Mouse (Mus musculus): ENCODE measurements at regions not wholly inside any gene's neighbourhood (a gene's known extent, or its start where the extent isn't known, plus 50 kb on each side); places are given as distances from the start of the nearest gene placed in this dataset.
"Not testable (repeated sequence)": the region's sequence is repeated elsewhere in the genome, so short reads cannot be mapped to it uniquely, and the experiment has no call there.

DNA sequence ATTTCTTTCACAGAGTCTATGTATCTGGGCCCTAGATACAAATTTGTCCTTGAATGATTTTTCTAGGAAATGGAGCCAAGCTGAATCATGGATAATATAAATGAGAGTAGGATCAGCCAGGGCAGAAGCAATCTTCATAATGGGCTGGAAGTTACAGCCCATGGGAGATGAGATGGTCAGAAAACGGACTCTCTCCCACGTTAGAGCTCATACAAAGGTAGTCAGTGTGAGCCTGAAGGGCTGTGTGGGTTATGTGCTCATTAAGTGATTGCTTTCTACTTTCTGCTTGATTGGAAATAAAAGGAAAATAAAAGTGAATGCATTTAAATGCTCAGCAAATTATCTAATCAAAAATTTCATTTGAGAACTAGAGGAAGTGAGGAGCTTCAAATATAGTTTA is 2017.1 kb upstream of the Pcdh20 start:
- no peak for DNase-seq

DNA sequence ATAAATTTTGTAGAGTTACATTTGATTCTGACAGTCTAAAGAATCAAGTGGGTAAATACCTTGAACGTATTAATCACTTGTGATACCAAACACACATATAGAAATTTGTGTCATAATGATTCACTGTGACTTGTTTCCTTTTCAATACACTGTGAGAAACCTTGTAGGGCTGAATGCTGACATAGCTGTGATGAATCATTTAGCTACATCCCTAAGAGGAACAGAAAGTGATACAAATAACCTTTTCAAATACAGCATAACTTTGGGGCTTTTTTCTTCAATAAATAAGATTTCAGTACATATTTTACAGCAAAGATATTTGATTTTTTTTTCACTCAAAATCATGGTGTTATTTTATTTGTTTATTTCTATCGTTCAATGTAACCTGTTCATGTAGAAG is 1976.8 kb upstream of the Pcdh20 start:
- DNase-seq: no peak

DNA sequence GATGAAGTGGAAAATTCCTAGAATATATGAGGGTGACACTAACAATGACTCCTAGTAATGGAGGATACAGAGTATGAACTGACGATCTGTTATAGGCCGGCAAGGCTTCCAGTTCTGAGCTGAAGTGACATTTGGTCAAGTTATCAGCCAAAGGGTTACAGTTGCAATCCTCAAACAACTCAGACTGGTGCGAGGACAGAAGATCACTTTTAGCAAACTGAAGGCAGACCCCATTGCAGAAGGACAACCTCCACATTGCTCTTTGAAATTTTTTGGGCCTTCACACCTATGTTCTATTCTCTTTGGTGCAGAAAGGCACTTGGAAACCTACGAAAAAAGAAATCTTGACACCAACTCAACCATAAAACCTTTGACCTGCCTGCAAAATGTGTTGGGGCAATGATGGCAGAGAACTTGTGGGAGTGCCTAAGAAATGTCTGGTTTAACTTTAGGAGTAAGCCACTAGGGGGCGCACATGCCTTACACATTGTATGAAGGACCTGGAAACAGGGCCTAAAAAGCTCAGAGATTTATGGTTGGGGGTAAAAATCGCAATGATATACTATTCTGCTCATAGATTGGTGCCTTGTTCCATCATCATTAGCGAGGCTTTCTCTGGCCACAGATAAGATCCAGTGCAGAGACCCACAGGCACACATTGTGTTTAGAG is 1961.8 kb upstream of the Pcdh20 start:
- peak; percentile 86 for DNase-seq

DNA sequence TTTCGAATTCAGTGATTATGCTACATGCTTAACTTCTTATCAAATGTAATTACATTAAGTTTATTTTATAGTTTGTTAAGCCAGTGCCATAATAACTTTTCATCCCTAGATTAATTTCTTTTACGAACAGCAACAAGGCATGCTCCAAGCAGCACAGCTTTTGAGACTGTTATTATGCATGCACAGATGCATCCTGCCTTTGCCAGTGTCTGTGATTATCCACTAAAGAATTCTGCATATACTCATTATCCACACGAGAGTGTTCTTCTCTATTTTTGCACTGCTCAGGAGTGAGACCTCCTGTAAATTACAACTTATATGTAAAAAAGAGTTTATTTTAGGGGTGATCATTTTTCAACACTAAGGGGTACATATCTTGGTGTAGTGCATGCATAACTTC is 1941.5 kb upstream of the Pcdh20 start:
- DNase-seq: no peak

DNA sequence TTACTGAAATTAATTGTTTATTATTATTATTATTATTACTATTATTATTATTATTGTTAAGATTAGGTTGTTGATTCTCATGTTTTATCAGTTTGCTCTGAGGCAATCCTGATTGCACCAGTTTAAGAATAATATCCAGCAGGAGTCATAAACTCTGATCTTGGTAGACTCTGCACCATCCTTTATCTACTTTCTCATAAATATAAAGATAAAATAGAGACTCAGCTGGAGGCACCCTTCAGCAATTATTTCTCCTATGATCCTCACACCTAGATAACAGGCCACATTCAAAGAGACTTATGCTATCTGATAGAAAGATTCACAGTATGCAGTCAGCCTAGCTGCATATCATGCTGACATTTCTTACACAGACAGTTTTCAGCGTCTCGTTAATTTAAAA is 1935.2 kb upstream of the Pcdh20 start:
- no peak for DNase-seq

DNA sequence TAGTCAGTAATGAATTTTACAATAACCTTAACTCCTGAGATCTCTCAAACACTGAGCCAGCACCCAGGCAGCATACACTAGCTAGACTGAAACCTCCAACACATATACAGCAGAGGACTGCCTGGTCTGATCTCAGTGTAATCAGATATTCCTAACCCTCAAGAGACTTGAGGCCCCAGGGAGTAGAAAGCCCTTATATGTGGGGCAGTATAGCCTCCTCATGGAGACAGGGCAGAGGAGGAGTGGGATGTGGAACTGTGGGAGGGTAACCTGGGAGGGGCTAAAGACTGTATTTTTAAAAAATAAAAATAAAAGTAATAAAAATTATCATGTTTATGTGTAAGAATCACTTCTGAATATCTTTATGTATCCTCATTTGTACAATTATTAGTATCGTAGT is 1934.3 kb upstream of the Pcdh20 start:
- DNase-seq: no peak

DNA sequence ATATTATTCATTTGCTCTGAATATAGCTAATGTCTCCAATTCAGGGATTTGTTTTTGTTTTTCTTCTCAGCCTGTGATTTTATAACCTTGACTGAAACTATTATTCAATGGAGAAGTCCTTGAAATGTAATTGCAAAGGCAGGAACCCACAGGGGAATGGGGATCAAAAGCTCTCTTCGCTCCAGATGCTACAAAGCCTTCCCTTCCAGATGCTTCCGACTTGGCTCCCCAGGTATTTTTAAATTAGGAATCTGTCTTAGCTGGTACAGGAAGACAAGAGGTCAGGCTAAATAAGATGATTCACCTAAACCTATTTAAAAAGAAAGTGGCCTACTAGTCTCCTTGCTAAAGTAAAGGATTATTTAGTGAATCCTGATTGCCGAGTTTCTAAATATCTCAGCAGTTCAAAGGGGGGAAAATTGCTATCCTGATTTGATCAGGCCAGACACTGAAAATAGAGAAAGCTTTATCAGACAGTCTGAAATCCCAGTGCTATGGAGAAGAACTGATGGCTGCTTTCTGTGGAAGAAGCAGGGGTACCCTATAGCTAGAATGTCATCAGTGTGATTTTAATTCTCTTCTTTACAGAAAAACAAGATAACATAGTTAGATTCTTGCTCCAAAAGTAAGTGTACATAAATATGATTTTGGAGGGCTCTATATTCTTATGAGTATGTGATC is 1896.2 kb upstream of the Pcdh20 start:
- peak; percentile 28 for DNase-seq

DNA sequence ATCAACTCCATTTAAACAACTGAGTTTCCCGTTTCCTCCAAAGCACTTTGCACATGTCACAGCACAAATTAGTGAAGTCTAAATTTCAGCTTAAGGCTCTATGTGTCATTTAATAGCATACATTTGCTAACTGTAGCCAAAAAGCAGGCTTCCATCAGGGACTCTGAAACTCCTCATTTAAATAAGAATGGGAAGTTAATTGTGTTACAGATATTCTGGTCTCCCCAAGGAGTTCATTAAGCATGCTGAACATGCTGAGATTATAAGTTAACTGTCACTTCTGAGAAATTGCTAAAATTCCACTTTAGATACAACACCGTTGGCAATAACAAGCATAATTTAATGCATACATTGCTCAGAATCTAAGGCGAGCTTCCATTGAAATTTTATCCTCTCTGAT is 1863.3 kb upstream of the Pcdh20 start:
- DNase-seq: no peak

DNA sequence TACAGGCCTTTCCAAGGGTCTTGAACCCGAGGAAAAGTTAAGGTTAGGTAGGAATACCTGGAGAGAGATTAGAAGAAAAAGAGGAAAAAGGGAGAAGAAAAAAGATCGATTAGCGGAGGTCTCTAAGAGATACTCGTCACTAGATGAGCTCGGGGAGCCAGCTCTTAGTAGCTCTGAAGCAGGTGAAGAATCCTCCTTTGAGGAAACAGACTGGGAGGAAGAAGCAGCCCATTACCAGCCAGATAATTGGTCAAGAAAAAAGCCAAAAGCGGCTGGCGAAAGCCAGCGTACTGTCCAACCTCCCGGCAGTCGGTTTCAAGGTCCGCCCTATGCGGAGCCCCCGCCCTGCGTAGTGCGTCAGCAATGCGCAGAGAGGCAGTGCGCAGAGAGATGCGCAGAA is 1824.3 kb upstream of the Pcdh20 start:
- not testable (repeated sequence) for DNase-seq

DNA sequence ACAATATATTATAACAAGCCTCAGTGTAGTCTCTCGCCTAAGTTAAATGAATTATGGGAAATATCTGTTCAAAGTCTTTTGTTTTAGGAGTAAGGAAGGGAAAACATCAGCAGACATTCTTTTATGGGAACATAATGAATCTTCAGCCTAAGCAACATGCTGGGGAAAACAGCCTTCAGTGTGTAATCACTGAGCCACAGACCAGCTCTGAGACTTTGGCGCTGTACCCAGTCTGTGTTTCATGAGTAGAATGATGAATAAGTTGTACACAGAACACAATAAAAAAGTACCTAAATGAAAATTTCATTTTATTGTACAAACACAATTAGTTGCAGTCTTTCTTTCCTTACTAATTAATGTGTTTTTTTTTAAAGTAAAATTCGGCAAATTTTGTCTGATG is 1774.8 kb upstream of the Pcdh20 start:
- no peak for DNase-seq

DNA sequence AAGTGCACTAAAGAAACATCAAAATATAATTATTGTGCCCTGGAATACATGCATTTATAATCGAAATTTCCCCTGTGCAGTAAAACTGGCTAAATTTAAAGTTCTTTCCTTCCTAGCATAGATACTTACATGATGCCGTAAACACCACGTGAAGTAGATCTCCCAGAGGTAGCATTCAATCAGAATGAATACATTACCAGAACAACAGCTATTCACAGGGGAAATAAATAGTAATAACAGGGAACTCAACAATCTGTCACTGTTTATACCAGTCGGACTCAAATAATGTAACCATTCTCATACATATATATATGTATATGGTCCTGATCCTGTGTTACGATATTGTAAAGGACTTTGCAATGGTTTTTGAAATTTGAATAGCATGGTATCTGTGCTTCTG is 1761.5 kb upstream of the Pcdh20 start:
- no peak for DNase-seq

DNA sequence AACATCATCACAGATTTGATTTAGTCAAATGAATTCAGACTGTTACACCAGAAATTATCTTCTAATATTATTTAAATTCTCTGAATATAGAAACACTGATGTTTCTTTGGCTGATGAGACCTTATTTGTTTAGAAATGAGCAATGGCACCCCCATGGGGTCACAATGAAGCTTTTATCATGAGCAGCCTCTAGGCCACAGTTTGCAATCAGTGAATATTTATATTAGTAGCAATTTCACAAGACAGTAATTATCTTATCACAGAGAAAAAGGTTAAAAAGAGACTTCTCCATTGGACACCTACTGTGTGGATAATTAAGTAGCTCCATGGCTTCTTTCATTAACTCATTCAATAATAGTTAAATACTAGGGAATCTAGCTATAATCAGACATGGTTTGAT is 1729.1 kb upstream of the Pcdh20 start:
- DNase-seq: no peak

DNA sequence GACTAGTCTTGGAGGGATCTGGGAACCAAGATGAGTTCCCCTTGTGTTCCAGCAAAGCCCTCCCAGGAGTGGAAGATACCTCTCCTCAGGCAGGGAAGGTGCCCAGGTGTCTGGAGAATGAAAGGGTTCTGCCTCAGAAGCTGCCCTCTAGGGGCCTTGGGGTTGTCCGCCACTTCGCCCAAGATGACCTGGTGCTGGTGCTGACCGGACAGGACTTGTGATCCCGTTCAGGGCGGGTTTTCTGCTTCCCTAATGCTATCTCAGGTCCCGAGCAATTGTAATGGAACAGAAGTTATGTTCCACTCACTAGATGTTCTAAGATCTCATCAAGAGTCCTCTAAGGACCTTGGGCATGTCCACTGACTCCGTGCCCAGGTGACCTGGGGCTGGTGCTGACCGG is 1726.6 kb upstream of the Pcdh20 start:
- no peak for DNase-seq

DNA sequence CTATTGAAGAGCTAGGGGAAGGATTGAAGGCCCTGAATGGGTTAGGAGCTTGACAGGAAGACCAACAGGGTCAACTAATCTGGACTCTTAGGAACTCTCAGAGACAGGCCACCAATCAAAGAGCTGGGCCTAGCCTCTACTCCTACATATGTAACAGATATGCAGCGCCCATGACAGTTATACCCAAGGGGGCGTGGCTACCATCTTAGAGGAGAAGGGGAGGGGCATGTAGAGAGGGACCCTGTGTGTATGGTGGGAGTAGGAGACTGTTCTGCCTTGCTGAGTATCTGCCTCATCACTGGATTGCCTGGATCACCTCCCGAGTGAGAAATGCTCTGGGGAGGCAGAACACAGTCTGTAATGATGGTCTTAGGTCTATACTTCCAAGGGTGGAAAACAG is 1701.5 kb upstream of the Pcdh20 start:
- DNase-seq: no peak

All from embryo, embryonic 11 days (tissue).